Mouse (Mus musculus) embryonic facial prominence, embryonic 11.5 days (tissue): ENCODE results near the gene Shisa9. TPM values are rescaled to one million over a fixed set of nuclear protein-coding genes. Genes with fewer than 3 reads are reported as not detected.

Experiments used
- ATAC-seq: fragments of 200-750 bp; cut with Nextera tagmentation; replicated peaks from 2 replicates; pipeline ENCODE4 v1.8.0; 2017; ENCODE audit warnings: low read depth; ENCODE audit not compliant: insufficient number of reproducible peaks, low FRiP score, low TSS enrichment
- DNase-seq: peaks from one replicate; pipeline ENCODE4 v3.0.0-alpha.2; 2015; ENCODE audit warnings: low spot score
- H3K27ac ChIP-seq: fragments of 300-500 bp; sonication (generic); replicated peaks from 2 replicates; pipeline ENCODE4 v1.5.1; 2014; ENCODE audit warnings: mild to moderate bottlenecking, low read depth, low read length, control low read depth
- H3K27me3 ChIP-seq: fragments of 300-500 bp; sonication (generic); 2 replicates; pipeline ENCODE4 v1.6.1; 2014; ENCODE audit warnings: mild to moderate bottlenecking, low read length, moderate library complexity, mixed read lengths; ENCODE audit not compliant: control insufficient read depth, insufficient read depth
- H3K36me3 ChIP-seq: fragments of 300-500 bp; sonication (generic); replicated peaks from 2 replicates; pipeline ENCODE4 v1.6.1; 2014; ENCODE audit warnings: low read depth, mild to moderate bottlenecking, low read length, moderate library complexity, mixed read lengths; ENCODE audit not compliant: control insufficient read depth, insufficient read depth
- H3K4me1 ChIP-seq: fragments of 300-500 bp; sonication (generic); 2 replicates; pipeline ENCODE4 v1.6.1; 2014; ENCODE audit warnings: low read length, mixed read lengths; ENCODE audit not compliant: control insufficient read depth, insufficient read depth
- H3K4me2 ChIP-seq: fragments of 300-500 bp; sonication (generic); 2 replicates; pipeline ENCODE4 v1.6.1; 2014; ENCODE audit warnings: low read depth, mild to moderate bottlenecking, control low read depth, low read length, moderate library complexity
- H3K4me3 ChIP-seq: fragments of 300-500 bp; sonication (generic); 2 replicates; pipeline ENCODE4 v1.5.1; 2014; ENCODE audit warnings: low read depth, low read length, control low read depth
- H3K9ac ChIP-seq: fragments of 300-500 bp; sonication (generic); replicated peaks from 2 replicates; pipeline ENCODE4 v1.6.1; 2014; ENCODE audit warnings: mild to moderate bottlenecking, control low read depth, low read length
- H3K9me3 ChIP-seq: fragments of 300-500 bp; sonication (generic); replicated peaks from 2 replicates; pipeline ENCODE4 v1.6.1; 2016; ENCODE audit warnings: mild to moderate bottlenecking, low read length, inconsistent platforms, mixed read lengths; ENCODE audit not compliant: control insufficient read depth
- WGBS: fragments of 180-500 bp; shearing (Covaris S2); extraction: QIAGEN DNeasy Blood & Tissue Kit; methylation state at CpG from one replicate; pipeline ENCODE4 v1.1.7; 2014; 5-methylcytosine and 5-hydroxymethylcytosine counted together
- polyA plus RNA-seq: library from polyadenylated mRNA; unstranded; fragments of >200 nt; fragmentation: Nextera tagmentation; extraction: Ambion mirVana; gene quantifications from 2 replicates; pipeline ENCODE4 v1.2.1, GENCODE M21; 2014

The Shisa9 gene
- polyA plus RNA-seq, 1 experiment from 2014 or later, result 0.46 TPM

- 69% methylated on average over 2 of the region's 2 CpGs for WGBS
- no peak overlapping the region for H3K27ac ChIP-seq
These were observed 219.1 kb downstream of the Shisa9 start for GRCm38 (mm10) chr16:12203055-12203454.

GRCm38 (mm10) chr16:12204423-12204822 lies 220.5 kb downstream of the Shisa9 start:
- Histone ChIP-seq H3K36me3 (no peaks in the 10 kb centered on the region), H3K4me3 (no peak overlapping the region), H3K9me3 (no peaks in the 10 kb centered on the region), H3K4me2 (no peak overlapping the region), H3K27me3 (no peaks in the 10 kb centered on the region), H3K4me1 (no peaks in the 10 kb centered on the region), H3K9ac (no peak overlapping the region), H3K27ac (no peak overlapping the region)
- DNase-seq (no peak), ATAC-seq (no peak)
- WGBS, result 89% methylated on average over 2 of the region's 2 CpGs

More at GRCm38 (mm10) chr16:12203055-12203454, 219.1 kb downstream of the Shisa9 start:
- no peaks in the 10 kb centered on the region for H3K27me3 ChIP-seq
- no peaks in the 10 kb centered on the region for H3K4me1 ChIP-seq
- no peak overlapping the region for H3K4me2 ChIP-seq
- DNase-seq (no peak), ATAC-seq (no peak)
- no peak overlapping the region for H3K9ac ChIP-seq
- no peak overlapping the region for H3K4me3 ChIP-seq
- H3K36me3 ChIP-seq, result no peaks in the 10 kb centered on the region
- H3K9me3 ChIP-seq, result no peaks in the 10 kb centered on the region

- WGBS, result 70% methylated on average over 1 of the region's 1 CpGs
- no peaks in the 10 kb centered on the region for H3K9me3 ChIP-seq
These were observed 222.6 kb downstream of the Shisa9 start for GRCm38 (mm10) chr16:12206421-12206950.

GRCm38 (mm10) chr16:12206951-12207350 lies 223.0 kb downstream of the Shisa9 start:
- no peak overlapping the region for H3K9ac ChIP-seq
- WGBS, result 85% methylated on average over 2 of the region's 2 CpGs
- H3K36me3 ChIP-seq, result no peaks in the 10 kb centered on the region
- H3K27ac ChIP-seq, result no peak overlapping the region
- no peak overlapping the region for H3K4me2 ChIP-seq
- ATAC-seq (no peak), DNase-seq (no peak)
- H3K9me3 ChIP-seq, result no peaks in the 10 kb centered on the region
- no peak overlapping the region for H3K4me3 ChIP-seq
- no peaks in the 10 kb centered on the region for H3K27me3 ChIP-seq
- H3K4me1 ChIP-seq, result no peaks in the 10 kb centered on the region

More at GRCm38 (mm10) chr16:12206421-12206950, 222.6 kb downstream of the Shisa9 start:
- Histone ChIP-seq H3K9ac (no peak overlapping the region), H3K4me1 (no peaks in the 10 kb centered on the region), H3K4me3 (no peak overlapping the region), H3K4me2 (no peak overlapping the region), H3K27me3 (no peaks in the 10 kb centered on the region), H3K36me3 (no peaks in the 10 kb centered on the region), H3K27ac (no peak overlapping the region)
- ATAC-seq (no peak), DNase-seq (no peak)

- WGBS, result 96% methylated on average over 1 of the region's 1 CpGs
- Histone ChIP-seq H3K4me2 (no peak overlapping the region), H3K36me3 (no peaks in the 10 kb centered on the region), H3K27me3 (no peaks in the 10 kb centered on the region), H3K27ac (no peak overlapping the region), H3K4me1 (no peaks in the 10 kb centered on the region), H3K9me3 (no peaks in the 10 kb centered on the region), H3K4me3 (no peak overlapping the region), H3K9ac (no peak overlapping the region)
- no peak for DNase-seq
- ATAC-seq, result no peak
These were observed 225.4 kb downstream of the Shisa9 start for GRCm38 (mm10) chr16:12209355-12209754.

GRCm38 (mm10) chr16:12209819-12210218 lies 225.9 kb downstream of the Shisa9 start:
- H3K4me1 ChIP-seq, result no peaks in the 10 kb centered on the region
- H3K27ac ChIP-seq, result no peak overlapping the region
- no peaks in the 10 kb centered on the region for H3K9me3 ChIP-seq
- 87% methylated on average over 2 of the region's 2 CpGs for whole genome bisulfite sequencing
- H3K27me3 ChIP-seq, result no peaks in the 10 kb centered on the region
- H3K9ac ChIP-seq, result no peak overlapping the region
- no peak overlapping the region for H3K4me3 ChIP-seq
- no peaks in the 10 kb centered on the region for H3K36me3 ChIP-seq
- ATAC-seq, result no peak
- DNase-seq, result no peak
- no peak overlapping the region for H3K4me2 ChIP-seq

- Histone ChIP-seq H3K27ac (no peak overlapping the region), H3K4me3 (no peak overlapping the region), H3K9ac (no peak overlapping the region), H3K27me3 (no peaks in the 10 kb centered on the region), H3K9me3 (no peaks in the 10 kb centered on the region), H3K36me3 (no peaks in the 10 kb centered on the region), H3K4me2 (no peak overlapping the region), H3K4me1 (no peaks in the 10 kb centered on the region)
- ATAC-seq (no peak), DNase-seq (no peak)
- 85% methylated on average over 2 of the region's 2 CpGs for WGBS
These were observed 230.1 kb downstream of the Shisa9 start for GRCm38 (mm10) chr16:12214018-12214417.

GRCm38 (mm10) chr16:12217289-12218150 lies 233.6 kb downstream of the Shisa9 start:
- no peaks in the 10 kb centered on the region for H3K27me3 ChIP-seq
- H3K4me2 ChIP-seq, result no peak overlapping the region
- no peak overlapping the region for H3K9ac ChIP-seq
- 67% methylated on average over 13 of the region's 13 CpGs for WGBS
- no peak for DNase-seq
- no peak overlapping the region for H3K27ac ChIP-seq
- no peaks in the 10 kb centered on the region for H3K36me3 ChIP-seq
- no peaks in the 10 kb centered on the region for H3K4me1 ChIP-seq
- ATAC-seq, result no peak
- no peak overlapping the region for H3K4me3 ChIP-seq
- H3K9me3 ChIP-seq, result no peaks in the 10 kb centered on the region
